Mouse (Mus musculus) thymus, postnatal 36 days (tissue): Measurements from ENCODE around the gene Vash1.

Experiments used
- DNase-seq, 2 experiments: peaks; one replicate each; pipeline ENCODE4 v3.0.0; 2022; ENCODE audit warnings: mixed read lengths in 2 of 2

Gene Vash1

GRCm38 (mm10) chr12:86685275-86685674 lies 6.8 kb downstream of the Vash1 start:
- DNase-seq = no peak

- peak in 1 of 2 experiments; percentile 18 for DNase-seq
Measured at GRCm38 (mm10) chr12:86686551-86687330, 8.2 kb downstream of the Vash1 start.

- DNase-seq = no peak
Measured at GRCm38 (mm10) chr12:86687445-86687955, 9.0 kb downstream of the Vash1 start.

GRCm38 (mm10) chr12:86687971-86688573 lies 9.6 kb downstream of the Vash1 start:
- DNase-seq = no peak

GRCm38 (mm10) chr12:86688917-86689316 lies 10.4 kb downstream of the Vash1 start:
- DNase-seq = no peak

- DNase-seq = no peak
Measured at GRCm38 (mm10) chr12:86690700-86691485, 12.4 kb downstream of the Vash1 start.

- DNase-seq = no peak
Measured at GRCm38 (mm10) chr12:86692471-86693356, 14.2 kb downstream of the Vash1 start.

- peak in 1 of 2 experiments; percentile 14 for DNase-seq
Measured at GRCm38 (mm10) chr12:86693389-86693788, 14.9 kb downstream of the Vash1 start.

GRCm38 (mm10) chr12:86694441-86694840 lies 15.9 kb downstream of the Vash1 start:
- no peak for DNase-seq

- DNase-seq = no peak
Measured at GRCm38 (mm10) chr12:86697996-86698395, 19.5 kb downstream of the Vash1 start.

GRCm38 (mm10) chr12:86698537-86698936 lies 20.0 kb downstream of the Vash1 start:
- DNase-seq = no peak

- no peak for DNase-seq
Measured at GRCm38 (mm10) chr12:86699965-86700926, 21.7 kb downstream of the Vash1 start.

GRCm38 (mm10) chr12:86700927-86701310 lies 22.4 kb downstream of the Vash1 start:
- DNase-seq = no peak

- DNase-seq = no peak
Measured at GRCm38 (mm10) chr12:86701491-86701890, 23.0 kb downstream of the Vash1 start.

- no peak for DNase-seq
Measured at GRCm38 (mm10) chr12:86702690-86703089, 24.2 kb downstream of the Vash1 start.

GRCm38 (mm10) chr12:86705843-86706242 lies 27.3 kb downstream of the Vash1 start:
- DNase-seq = no peak

GRCm38 (mm10) chr12:86714026-86714425 lies 35.5 kb downstream of the Vash1 start:
- no peak for DNase-seq

- peak; percentile 55 to 60 for DNase-seq
Measured at GRCm38 (mm10) chr12:86715401-86715800, 36.9 kb downstream of the Vash1 start.

- DNase-seq = no peak
Measured at GRCm38 (mm10) chr12:86716962-86717361, 38.5 kb downstream of the Vash1 start.

GRCm38 (mm10) chr12:86719961-86720639 lies 41.6 kb downstream of the Vash1 start:
- DNase-seq = no peak
